Mouse (Mus musculus) urinary bladder, postnatal 25 days (tissue): Measurements from ENCODE around the gene Mrrf.

Experiments used
- DNase-seq: peaks from one replicate; pipeline ENCODE4 v3.0.0; 2022; ENCODE audit warnings: low spot score

Mrrf gene

GRCm38 (mm10) chr2:36200813-36201212 lies 64.6 kb downstream of the Mrrf start:
- no peak for DNase-seq

- DNase-seq = no peak
These were observed 65.8 kb downstream of the Mrrf start for GRCm38 (mm10) chr2:36201756-36202610.

DNA sequence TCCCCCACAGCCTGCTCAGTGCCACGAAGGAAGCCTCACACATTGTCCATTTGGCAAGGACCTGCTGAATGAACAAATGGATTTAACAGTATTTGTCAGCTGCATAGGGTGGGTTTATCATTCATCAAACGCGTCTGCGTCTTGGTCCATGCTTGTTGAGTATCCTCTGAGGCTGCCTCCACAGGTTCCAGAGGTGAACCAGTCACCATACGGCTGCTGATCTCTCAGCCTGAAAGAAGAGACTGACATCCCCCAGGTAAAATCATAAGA lies 66.4 kb downstream of the Mrrf start:
- DNase-seq = no peak

GRCm38 (mm10) chr2:36203011-36203825 lies 67.0 kb downstream of the Mrrf start:
- DNase-seq = no peak

DNA sequence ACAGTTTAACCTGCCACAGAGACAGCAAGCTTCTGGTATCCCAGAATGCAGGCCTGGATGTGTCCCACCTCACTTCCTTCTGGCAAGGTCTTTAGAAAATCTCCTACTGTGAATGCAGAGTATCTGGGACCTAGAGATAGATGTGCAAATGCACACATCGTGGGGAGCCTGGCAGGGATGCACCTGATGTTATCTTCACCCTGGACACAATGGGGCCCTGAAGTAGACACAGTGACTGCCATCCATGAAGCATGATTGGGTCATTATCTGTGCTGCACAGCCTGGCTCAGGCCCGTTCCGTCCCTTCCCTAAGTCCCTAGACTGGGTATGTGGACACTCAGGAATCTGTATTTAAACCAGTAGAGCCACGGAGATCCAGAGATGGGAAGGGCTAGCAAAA lies 68.4 kb downstream of the Mrrf start:
- no peak for DNase-seq

- DNase-seq = no peak
These were observed 70.9 kb downstream of the Mrrf start for GRCm38 (mm10) chr2:36207071-36207470.

GRCm38 (mm10) chr2:36210796-36211195 lies 74.6 kb downstream of the Mrrf start:
- DNase-seq = no peak

DNA sequence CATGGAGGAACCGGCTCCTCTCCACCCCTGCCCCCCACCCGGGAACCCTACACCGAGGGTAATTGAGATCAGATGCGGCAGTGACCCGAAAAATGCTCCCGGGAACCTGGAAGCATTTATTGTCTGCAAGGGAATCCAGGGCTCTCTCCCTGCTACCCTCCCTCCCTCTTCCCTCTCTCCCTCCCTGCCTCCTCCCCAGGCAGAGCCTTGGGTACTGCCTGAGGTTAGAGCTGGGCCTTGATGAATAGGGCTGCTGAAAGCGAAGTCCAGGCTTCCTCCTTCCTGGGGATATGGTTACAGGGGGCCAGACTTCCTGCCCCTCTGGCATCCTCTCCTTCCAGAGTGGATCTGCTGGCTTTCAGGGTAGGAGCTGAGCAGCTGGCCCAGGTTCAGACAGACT lies 75.6 kb downstream of the Mrrf start:
- no peak for DNase-seq

DNA sequence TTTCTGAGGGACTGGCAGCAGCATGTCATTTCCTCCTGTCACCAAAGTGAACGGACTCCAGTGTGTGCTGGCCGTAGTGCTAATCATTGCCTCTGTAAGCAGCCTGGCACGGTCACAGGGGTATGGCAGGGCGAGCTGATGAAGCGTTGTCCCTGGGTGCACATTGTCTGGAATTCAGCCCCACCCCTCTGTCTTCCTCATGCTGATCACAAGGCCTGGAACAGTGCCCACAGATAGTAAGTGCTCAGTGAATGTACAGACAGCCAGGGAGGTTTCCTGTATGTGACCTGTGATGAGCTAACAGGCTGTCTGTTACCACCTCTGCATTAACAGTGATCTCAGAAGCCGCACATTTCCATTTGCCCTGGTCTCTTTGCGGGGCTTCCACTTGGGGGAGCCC lies 76.9 kb downstream of the Mrrf start:
- no peak for DNase-seq

DNA sequence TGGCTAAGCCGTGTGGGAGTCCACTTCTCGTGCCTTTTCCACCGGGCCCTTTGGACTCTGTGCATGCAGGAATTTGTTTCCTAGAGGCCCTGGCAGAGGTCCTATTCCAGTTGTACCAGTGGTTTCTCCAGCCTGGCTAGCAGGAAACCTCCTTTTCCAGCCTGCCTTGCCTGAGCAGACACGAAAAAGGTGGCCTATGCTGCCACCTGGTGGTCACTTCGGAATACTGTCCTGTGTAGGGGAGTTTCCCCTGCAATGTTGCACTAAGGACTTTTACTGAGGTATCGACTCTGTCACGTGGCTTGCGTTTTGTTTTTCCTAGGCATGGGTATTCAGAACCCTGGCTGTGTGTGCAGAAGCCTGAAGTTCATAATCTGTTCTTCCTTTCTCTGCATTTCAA lies 77.8 kb downstream of the Mrrf start:
- peak; percentile 86 for DNase-seq

GRCm38 (mm10) chr2:36214425-36214824 lies 78.2 kb downstream of the Mrrf start:
- DNase-seq = no peak

- no peak for DNase-seq
These were observed 79.1 kb downstream of the Mrrf start for GRCm38 (mm10) chr2:36215203-36215739.

DNA sequence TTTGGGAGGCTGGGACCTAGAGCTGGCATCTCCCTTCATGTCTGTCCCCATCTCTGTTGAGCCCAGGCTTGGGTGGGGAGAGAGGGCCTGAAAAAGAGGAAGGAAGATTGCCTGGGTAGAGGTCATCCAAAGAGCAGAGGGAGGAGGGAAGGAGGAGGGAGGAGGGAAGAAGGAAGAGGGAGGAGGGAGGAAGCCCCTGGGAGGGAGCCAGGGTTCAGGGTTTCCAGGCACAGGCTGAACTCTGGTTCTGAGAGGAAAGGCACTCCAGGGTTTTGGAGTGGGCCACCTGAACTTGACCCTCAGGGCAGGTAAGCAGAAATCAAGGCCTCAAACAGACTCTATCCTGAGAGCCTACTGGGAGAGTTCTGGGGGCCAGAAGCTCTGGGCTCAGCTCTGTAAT lies 80.4 kb downstream of the Mrrf start:
- DNase-seq = no peak

- DNase-seq = no peak
These were observed 80.9 kb downstream of the Mrrf start for GRCm38 (mm10) chr2:36216953-36217573.

- DNase-seq = no peak
These were observed 81.6 kb downstream of the Mrrf start for GRCm38 (mm10) chr2:36217692-36218233.

DNA sequence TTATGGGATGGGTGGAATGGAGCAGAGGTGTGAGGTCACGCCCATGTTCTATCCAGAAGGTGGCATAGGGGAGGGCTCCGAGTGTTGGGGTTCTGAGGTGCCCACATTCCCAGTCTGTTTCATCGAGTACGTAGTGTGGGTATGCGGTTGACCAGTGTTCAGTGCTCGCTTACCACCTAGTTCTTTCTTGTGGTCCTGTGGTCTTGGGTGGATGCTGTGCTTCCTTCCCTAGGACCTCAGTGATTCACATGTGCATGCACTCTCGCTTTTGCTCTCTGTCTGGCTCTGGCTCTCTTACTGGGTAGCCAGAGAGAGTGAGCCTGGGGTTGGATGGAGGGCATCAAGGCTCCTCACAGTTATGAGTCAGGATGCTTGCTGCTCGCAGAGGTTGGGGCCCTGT lies 83.9 kb downstream of the Mrrf start:
- no peak for DNase-seq

- DNase-seq = no peak
These were observed 84.7 kb downstream of the Mrrf start for GRCm38 (mm10) chr2:36220891-36221290.

DNA sequence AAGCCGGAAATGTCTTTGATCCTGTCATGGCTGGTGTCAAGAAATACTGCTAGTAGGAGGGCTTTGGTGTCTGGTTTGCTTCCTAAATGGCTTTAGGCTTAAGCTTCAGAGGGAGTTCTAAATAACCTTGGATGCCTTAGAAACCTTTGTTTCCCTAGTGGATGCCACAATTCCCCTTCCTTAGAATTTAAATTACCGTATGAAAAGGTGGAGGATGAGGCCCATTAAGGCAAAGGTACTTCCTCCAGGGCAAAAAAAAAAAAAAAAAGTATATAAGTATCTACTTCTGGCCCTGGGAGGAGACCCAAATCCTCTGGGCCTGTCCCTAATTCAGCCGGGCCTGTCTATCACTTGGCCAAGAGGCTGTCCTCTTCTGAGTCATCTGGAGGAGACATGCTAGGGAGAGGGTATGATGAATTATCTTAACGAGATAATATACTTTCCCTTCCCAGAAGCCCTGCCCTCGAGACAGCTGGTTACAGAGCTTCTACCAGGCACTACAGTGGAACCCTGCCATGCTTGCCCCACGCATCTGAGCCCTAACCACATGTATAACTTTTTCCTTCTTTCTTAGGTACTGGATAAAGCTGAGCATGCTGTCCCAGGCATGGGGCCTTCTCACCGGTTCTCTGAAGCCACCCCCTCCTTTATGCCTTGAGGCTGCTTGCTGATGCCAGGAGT lies 86.1 kb downstream of the Mrrf start:
- DNase-seq = no peak

- no peak for DNase-seq
These were observed 87.2 kb downstream of the Mrrf start for GRCm38 (mm10) chr2:36223436-36223835.

- no peak for DNase-seq
These were observed 88.0 kb downstream of the Mrrf start for GRCm38 (mm10) chr2:36224153-36224552.

GRCm38 (mm10) chr2:36224599-36224998 lies 88.4 kb downstream of the Mrrf start:
- no peak for DNase-seq

DNA sequence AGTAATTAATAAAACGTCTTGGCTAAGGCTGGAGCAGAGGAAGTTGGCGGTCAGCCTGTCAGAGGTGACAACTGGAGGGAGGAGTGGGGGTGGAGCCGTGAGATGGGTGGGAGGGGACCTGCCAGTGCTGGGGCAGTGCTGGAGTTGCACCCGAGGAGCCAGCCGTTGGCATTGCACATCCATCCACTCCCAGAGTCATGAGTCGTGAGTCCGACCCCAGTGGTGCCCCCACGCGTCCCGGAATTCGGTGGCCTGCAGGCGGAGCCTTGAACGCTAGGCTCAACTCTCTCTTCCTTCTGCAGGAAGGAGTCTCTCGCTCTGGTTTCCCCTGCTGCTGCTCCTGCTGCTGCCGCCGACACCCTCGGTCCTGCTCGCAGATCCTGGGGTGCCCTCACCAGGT lies 94.2 kb downstream of the Mrrf start, which contains the start of gene Ptgs1:
Ptgs1 (plus strand) TSS at position 61 of the 400 bp plus-strand sequence.
- peak; percentile 49 for DNase-seq
